Mouse (Mus musculus) kidney, embryonic 15.5 days (tissue): Measurements from ENCODE around the gene Cks2. TPM values are rescaled to one million over a fixed set of nuclear protein-coding genes. Genes with fewer than 3 reads are reported as not detected.
"Not testable (repeated sequence)": the region's sequence is repeated elsewhere in the genome, so short reads cannot be mapped to it uniquely, and the experiment has no call there.

Source experiments
- ATAC-seq: fragments of 200-750 bp; cut with Nextera tagmentation; replicated peaks from 2 replicates; pipeline ENCODE4 v1.8.0; 2017; ENCODE audit warnings: moderate TSS enrichment; ENCODE audit not compliant: low FRiP score
- H3K27ac ChIP-seq: fragments of 300-500 bp; sonication (generic); 2 replicates; pipeline ENCODE4 v1.5.1; 2015; ENCODE audit warnings: mild to moderate bottlenecking, inconsistent platforms
- H3K27me3 ChIP-seq: fragments of 300-500 bp; sonication (generic); 2 replicates; pipeline ENCODE4 v1.6.1; 2015; ENCODE audit warnings: inconsistent platforms
- H3K36me3 ChIP-seq: fragments of 300-500 bp; sonication (generic); 2 replicates; pipeline ENCODE4 v1.6.1; 2015; ENCODE audit warnings: inconsistent platforms
- H3K4me1 ChIP-seq: fragments of 300-500 bp; sonication (generic); 2 replicates; pipeline ENCODE4 v1.6.1; 2015; ENCODE audit warnings: inconsistent platforms
- H3K4me2 ChIP-seq: fragments of 300-500 bp; sonication (generic); 2 replicates; pipeline ENCODE4 v1.6.1; 2015; ENCODE audit warnings: moderate library complexity, mild to moderate bottlenecking, inconsistent platforms
- H3K4me3 ChIP-seq: fragments of 300-500 bp; sonication (generic); replicated peaks from 2 replicates; pipeline ENCODE4 v1.5.1; 2015; ENCODE audit warnings: mild to moderate bottlenecking, inconsistent platforms
- H3K9ac ChIP-seq: fragments of 300-500 bp; sonication (generic); 2 replicates; pipeline ENCODE4 v1.6.1; 2015; ENCODE audit warnings: mild to moderate bottlenecking, inconsistent platforms
- H3K9me3 ChIP-seq: fragments of 300-500 bp; sonication (generic); replicated peaks from 2 replicates; pipeline ENCODE4 v1.6.1; 2016; ENCODE audit warnings: inconsistent platforms
- WGBS: fragments of 180-500 bp; shearing (Covaris S2); methylation state at CpG from one replicate; pipeline ENCODE4 v1.1.7; 2015; ENCODE audit warnings: mixed read lengths; 5-methylcytosine and 5-hydroxymethylcytosine counted together
- polyA plus RNA-seq: library from polyadenylated mRNA; unstranded; fragments of >200 nt; fragmentation: Nextera tagmentation; extraction: Ambion mirVana; gene quantifications from 2 replicates; pipeline ENCODE4 v1.2.1, GENCODE M21; 2015

The Cks2 gene
- polyA plus RNA-seq, 1 experiment from 2014 or later = 370 TPM

DNA sequence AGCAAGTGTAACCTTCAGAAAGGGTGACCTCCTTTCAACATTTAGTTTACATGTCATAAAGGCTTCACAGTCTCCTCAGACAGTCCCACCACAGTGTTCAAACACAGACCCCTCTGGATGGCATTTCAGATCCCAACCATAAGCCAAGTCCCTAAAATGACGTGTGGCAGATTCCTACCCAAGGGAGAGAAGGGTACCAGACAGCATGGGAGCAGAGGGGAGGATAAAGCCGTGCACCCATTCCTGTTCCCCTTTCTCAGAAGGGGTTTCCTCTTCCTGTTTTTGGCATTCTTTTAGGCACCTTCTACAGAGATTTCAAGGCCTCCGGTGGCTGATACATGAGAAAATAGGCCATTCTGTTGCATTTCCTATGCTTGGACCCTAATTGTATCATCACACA lies 13.1 kb downstream of the Cks2 start:
- Histone ChIP-seq H3K27ac (no peak overlapping the region), H3K4me2 (no peak overlapping the region), H3K4me3 (no peak overlapping the region), H3K27me3 (no peaks in the 10 kb centered on the region), H3K4me1 (0 out of 2 replicates have a peak, but pooled peaks cover 2% of the 10 kb centered on the region), H3K9ac (no peak overlapping the region), H3K9me3 (no peaks in the 10 kb centered on the region), H3K36me3 (peaks cover 97% of the 10 kb centered on the region)
- ATAC-seq = no peak
- WGBS = 94% methylated on average over 3 of the region's 3 CpGs

GRCm38 (mm10) chr13:51659573-51659972 lies 14.5 kb downstream of the Cks2 start:
- Histone ChIP-seq H3K27me3 (no peaks in the 10 kb centered on the region), H3K4me3 (no peak overlapping the region), H3K9ac (no peak overlapping the region), H3K9me3 (no peaks in the 10 kb centered on the region), H3K4me2 (no peak overlapping the region), H3K27ac (no peak overlapping the region), H3K4me1 (0 out of 2 replicates have a peak, but pooled peaks cover 2% of the 10 kb centered on the region), H3K36me3 (peaks cover 96% of the 10 kb centered on the region)
- ATAC-seq = no peak
- WGBS = 95% methylated on average over 7 of the region's 7 CpGs

- Histone ChIP-seq H3K27ac (no peak overlapping the region), H3K4me1 (no peaks in the 10 kb centered on the region), H3K4me3 (no peak overlapping the region), H3K36me3 (peaks cover 94% of the 10 kb centered on the region), H3K4me2 (no peak overlapping the region), H3K9me3 (no peaks in the 10 kb centered on the region), H3K27me3 (no peaks in the 10 kb centered on the region), H3K9ac (no peak overlapping the region)
- ATAC-seq = no peak
- 88% methylated on average over 2 of the region's 2 CpGs for WGBS
Measured at GRCm38 (mm10) chr13:51663561-51663960, 18.5 kb downstream of the Cks2 start.

- H3K4me2 ChIP-seq, H3K4me1 ChIP-seq, ATAC-seq, H3K27me3 ChIP-seq, H3K4me3 ChIP-seq, H3K9me3 ChIP-seq, H3K27ac ChIP-seq, H3K9ac ChIP-seq: not testable (repeated sequence)
- H3K36me3 ChIP-seq = peaks cover 88% of the 10 kb centered on the region
- 83% methylated on average over 12 of the region's 12 CpGs for WGBS
Measured at GRCm38 (mm10) chr13:51668195-51668594, 23.2 kb downstream of the Cks2 start.

DNA sequence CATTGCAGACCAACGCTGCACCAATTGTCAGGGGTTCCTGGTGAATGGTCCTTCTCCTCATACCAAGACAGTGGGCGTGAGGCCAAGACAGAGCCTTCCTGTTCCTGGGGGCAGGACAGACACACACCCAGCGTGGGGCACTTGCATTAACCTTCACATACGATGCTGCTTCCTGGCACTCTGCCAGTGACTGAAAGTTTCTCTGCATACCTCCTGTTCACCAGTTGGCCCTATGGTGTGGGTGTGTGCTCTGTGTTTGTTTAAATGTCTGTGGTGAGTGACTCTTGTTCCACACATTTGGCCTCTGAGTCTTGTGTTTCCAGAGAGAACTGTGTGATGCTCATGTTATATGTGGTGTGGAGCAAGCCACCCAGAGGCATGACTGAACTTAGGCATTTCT lies 31.6 kb downstream of the Cks2 start:
- Histone ChIP-seq H3K36me3 (peaks cover 93% of the 10 kb centered on the region), H3K4me2 (no peak overlapping the region), H3K4me1 (no peaks in the 10 kb centered on the region), H3K4me3 (no peak overlapping the region), H3K27ac (no peak overlapping the region), H3K27me3 (no peaks in the 10 kb centered on the region), H3K9ac (no peak overlapping the region), H3K9me3 (no peaks in the 10 kb centered on the region)
- WGBS = 71% methylated on average over 4 of the region's 4 CpGs
- no peak for ATAC-seq

GRCm38 (mm10) chr13:51677041-51677440 lies 32.0 kb downstream of the Cks2 start:
- Histone ChIP-seq H3K9me3 (no peaks in the 10 kb centered on the region), H3K4me1 (no peaks in the 10 kb centered on the region), H3K27me3 (no peaks in the 10 kb centered on the region), H3K9ac (no peak overlapping the region), H3K36me3 (peaks cover 93% of the 10 kb centered on the region), H3K4me2 (no peak overlapping the region), H3K27ac (no peak overlapping the region), H3K4me3 (no peak overlapping the region)
- WGBS = 96% methylated on average over 12 of the region's 12 CpGs
- ATAC-seq = no peak

GRCm38 (mm10) chr13:51677630-51678185 lies 32.7 kb downstream of the Cks2 start:
- no peak overlapping the region for H3K4me2 ChIP-seq
- H3K27ac ChIP-seq = no peak overlapping the region
- no peaks in the 10 kb centered on the region for H3K27me3 ChIP-seq
- no peak overlapping the region for H3K9ac ChIP-seq
- H3K9me3 ChIP-seq = no peaks in the 10 kb centered on the region
- WGBS = 99% methylated on average over 7 of the region's 7 CpGs
- peaks cover 98% of the 10 kb centered on the region for H3K36me3 ChIP-seq
- H3K4me3 ChIP-seq = no peak overlapping the region
- no peaks in the 10 kb centered on the region for H3K4me1 ChIP-seq
- 0 out of 2 replicates have a peak, but pooled peaks have one; percentile 33 for ATAC-seq

GRCm38 (mm10) chr13:51678687-51679086 lies 33.7 kb downstream of the Cks2 start:
- H3K9me3 ChIP-seq = no peaks in the 10 kb centered on the region
- H3K4me2 ChIP-seq = no peak overlapping the region
- H3K27ac ChIP-seq = no peak overlapping the region
- peaks cover 99% of the 10 kb centered on the region for H3K36me3 ChIP-seq
- no peak overlapping the region for H3K4me3 ChIP-seq
- ATAC-seq = no peak
- WGBS = 97% methylated on average over 6 of the region's 6 CpGs
- H3K4me1 ChIP-seq = no peaks in the 10 kb centered on the region
- no peaks in the 10 kb centered on the region for H3K27me3 ChIP-seq
- H3K9ac ChIP-seq = no peak overlapping the region

- H3K9me3 ChIP-seq = no peaks in the 10 kb centered on the region
- H3K27me3 ChIP-seq = no peaks in the 10 kb centered on the region
- H3K4me1 ChIP-seq = no peaks in the 10 kb centered on the region
- ATAC-seq = no peak
- no peak overlapping the region for H3K9ac ChIP-seq
- 85% methylated on average over 4 of the region's 4 CpGs for WGBS
- no peak overlapping the region for H3K4me3 ChIP-seq
- H3K36me3 ChIP-seq = peaks cover 98% of the 10 kb centered on the region
- no peak overlapping the region for H3K4me2 ChIP-seq
- no peak overlapping the region for H3K27ac ChIP-seq
Measured at GRCm38 (mm10) chr13:51679332-51679731, 34.3 kb downstream of the Cks2 start.

DNA sequence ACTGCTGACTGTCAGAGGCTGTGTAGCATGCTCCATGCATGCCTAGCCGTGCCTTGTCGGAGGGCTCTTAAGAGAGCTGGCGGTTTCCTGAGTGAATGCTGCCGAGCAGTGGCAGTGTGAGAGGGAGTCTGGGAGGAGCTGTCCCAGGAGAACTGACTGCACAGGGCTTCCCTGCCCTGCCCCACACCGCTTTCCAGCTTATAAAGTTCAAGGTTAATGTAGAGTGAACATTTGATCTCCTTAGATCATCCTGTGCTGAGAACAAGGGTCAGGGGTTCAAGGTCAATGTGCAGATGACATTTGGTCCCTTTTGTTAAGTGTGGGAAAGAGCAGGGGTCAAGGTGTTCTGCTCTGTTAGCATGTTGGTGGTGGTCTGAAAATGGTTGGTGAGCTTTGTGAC lies 36.0 kb downstream of the Cks2 start:
- H3K9ac ChIP-seq = no peak overlapping the region
- no peak for ATAC-seq
- no peak overlapping the region for H3K4me3 ChIP-seq
- WGBS = 68% methylated on average over 5 of the region's 5 CpGs
- H3K27me3 ChIP-seq = no peaks in the 10 kb centered on the region
- no peak overlapping the region for H3K27ac ChIP-seq
- H3K4me2 ChIP-seq = no peak overlapping the region
- peaks cover 98% of the 10 kb centered on the region for H3K36me3 ChIP-seq
- H3K9me3 ChIP-seq = no peaks in the 10 kb centered on the region
- H3K4me1 ChIP-seq = no peaks in the 10 kb centered on the region

- no peak overlapping the region for H3K27ac ChIP-seq
- no peak for ATAC-seq
- H3K27me3 ChIP-seq = no peaks in the 10 kb centered on the region
- H3K4me2 ChIP-seq = no peak overlapping the region
- no peak overlapping the region for H3K9ac ChIP-seq
- H3K4me1 ChIP-seq = no peaks in the 10 kb centered on the region
- H3K36me3 ChIP-seq = peaks cover 98% of the 10 kb centered on the region
- no peak overlapping the region for H3K4me3 ChIP-seq
- 97% methylated on average over 8 of the region's 8 CpGs for WGBS
- no peaks in the 10 kb centered on the region for H3K9me3 ChIP-seq
Measured at GRCm38 (mm10) chr13:51681634-51682033, 36.6 kb downstream of the Cks2 start.

- Histone ChIP-seq H3K36me3 (peaks cover 82% of the 10 kb centered on the region), H3K27ac (no peak overlapping the region)
Measured at GRCm38 (mm10) chr13:51685290-51685966, 40.4 kb downstream of the Cks2 start.

GRCm38 (mm10) chr13:51686966-51687365 lies 41.9 kb downstream of the Cks2 start:
- Histone ChIP-seq H3K9me3 (no peaks in the 10 kb centered on the region), H3K4me1 (no peaks in the 10 kb centered on the region), H3K36me3 (peaks cover 75% of the 10 kb centered on the region), H3K4me2 (no peak overlapping the region), H3K27me3 (no peaks in the 10 kb centered on the region), H3K4me3 (no peak overlapping the region), H3K27ac (no peak overlapping the region), H3K9ac (no peak overlapping the region)
- WGBS = 93% methylated on average over 5 of the region's 5 CpGs
- ATAC-seq = no peak

More at GRCm38 (mm10) chr13:51685290-51685966, 40.4 kb downstream of the Cks2 start:
- Histone ChIP-seq H3K9ac (no peak overlapping the region), H3K4me3 (no peak overlapping the region), H3K4me1 (no peaks in the 10 kb centered on the region), H3K9me3 (no peaks in the 10 kb centered on the region), H3K27me3 (no peaks in the 10 kb centered on the region), H3K4me2 (no peak overlapping the region)
- ATAC-seq = no peak
- WGBS = 91% methylated on average over 7 of the region's 7 CpGs
